Mouse (Mus musculus): ENCODE results near the gene Nsa2.

GRCm38 (mm10) chr13:97145834-97146233, 8.1 kb upstream of the Nsa2 start:
- TF ChIP-seq POLR2A (IDR thresholded peaks at IDR 0.05; ENCODE audit: control insufficient read depth in 1 of 2, insufficient read depth in 1 of 2, low read depth in 1 of 2, low read length in 2 of 2, poor library complexity in 1 of 2) (no peak), CTCF (IDR thresholded peaks at IDR 0.05 in 2 of 3, conservative IDR thresholded peaks at IDR 0.05 in 1 of 3; ENCODE audit: control insufficient read depth in 1 of 3, insufficient read depth in 1 of 3, low read depth in 2 of 3, low read length in 3 of 3, poor library complexity in 1 of 3, severe bottlenecking in 1 of 3) (peak; percentile 42 to 84 (median 66)), CHD2 (IDR thresholded peaks at IDR 0.05; ENCODE audit: low read length) (no peak), ZC3H11A (IDR thresholded peaks at IDR 0.05; ENCODE audit: low read depth, low read length) (no peak), USF1 (IDR thresholded peaks at IDR 0.05; ENCODE audit: low read depth, low read length) (no peak), GATA1 (IDR thresholded peaks at IDR 0.05; ENCODE audit: low read depth, low read length) (peak; percentile 42; the same call in 1 of the 2 replicates), SMC3 (IDR thresholded peaks at IDR 0.05; ENCODE audit: low read depth, low read length) (peak; percentile 46)

Measured in MEL (cell line).